Mouse (Mus musculus): ENCODE measurements around the gene Plet1.

Gene Plet1

DNA sequence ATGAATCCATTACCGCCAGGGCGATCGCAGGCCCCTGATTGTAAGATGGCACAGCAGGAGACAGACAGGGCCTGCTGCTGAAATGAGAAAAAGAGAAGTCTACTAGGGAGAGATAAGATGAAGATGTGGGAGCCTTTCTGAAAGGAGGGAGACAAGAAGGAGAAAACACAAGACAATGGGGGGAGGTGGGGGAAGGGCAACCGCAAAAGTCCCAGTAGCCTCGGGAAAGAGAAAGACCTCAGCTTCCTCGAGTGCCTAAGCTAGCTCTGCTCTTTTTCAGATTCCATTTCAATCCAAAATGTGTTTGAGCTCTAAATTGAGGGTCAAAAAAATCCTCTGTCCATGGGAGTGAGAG, 1.8 kb downstream of the Plet1 start:
- no peak for DNase-seq (ENCODE audit: low read depth)

DNA sequence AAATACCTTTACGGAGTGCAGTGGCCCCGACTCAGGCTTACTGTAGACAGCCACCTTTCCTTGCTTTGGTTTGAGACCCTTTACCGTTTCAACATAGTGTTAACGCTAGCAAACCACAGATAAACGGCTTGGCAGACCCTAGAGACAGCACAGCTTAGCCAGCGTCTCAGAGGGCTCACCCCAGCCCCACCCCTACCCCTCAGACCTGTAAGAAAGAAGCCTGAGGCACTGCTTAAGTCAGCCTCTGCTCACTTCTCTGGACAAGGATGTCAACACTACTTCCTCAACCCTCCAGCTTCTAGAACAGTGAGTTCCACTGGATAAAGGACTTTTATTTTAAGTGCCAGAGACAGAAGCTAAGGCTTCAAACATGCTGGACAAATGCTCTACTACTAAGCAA, 2.2 kb downstream of the Plet1 start:
- DNase-seq (ENCODE audit: low read depth): no peak

DNA sequence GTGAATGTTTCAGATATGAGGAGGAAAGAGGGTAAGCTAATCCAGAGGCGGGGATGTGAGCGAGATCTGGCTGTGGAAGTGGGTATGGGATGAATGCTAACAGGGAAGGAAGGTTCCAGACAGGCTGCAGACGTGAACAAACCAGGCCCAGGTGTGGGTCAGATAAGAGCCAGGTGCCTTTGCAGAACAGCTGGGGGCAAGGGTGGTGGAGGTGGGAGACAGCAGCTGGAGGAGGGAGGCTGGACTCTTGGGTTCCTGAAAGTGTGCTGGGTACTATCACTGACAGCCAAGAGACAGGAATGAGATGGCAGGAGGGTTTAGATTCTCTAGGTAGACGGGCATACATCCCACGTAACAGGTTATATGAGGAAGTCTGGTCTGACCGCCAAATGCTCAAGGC, 2.8 kb downstream of the Plet1 start:
- no peak for DNase-seq (ENCODE audit: low read depth)

DNA sequence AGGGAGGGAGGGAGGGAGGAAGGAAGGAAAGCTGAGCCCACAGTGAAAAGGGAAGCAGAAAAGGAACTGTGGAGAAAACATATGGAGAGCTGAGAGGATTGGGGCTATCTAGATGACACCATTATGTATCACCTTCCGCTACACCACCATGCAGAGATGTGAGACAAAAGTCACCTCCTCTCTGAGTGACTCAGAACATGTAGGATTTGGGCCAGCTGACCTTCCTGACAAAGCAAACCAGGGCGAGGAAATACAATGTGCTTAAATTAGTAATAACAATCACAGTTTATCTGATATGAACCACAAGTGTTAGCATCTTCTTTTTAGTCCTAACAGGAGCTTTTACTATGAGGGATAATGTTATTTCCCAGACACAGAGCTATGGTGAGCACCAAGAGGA, 3.2 kb downstream of the Plet1 start:
- DNase-seq (ENCODE audit: low read depth): no peak

DNA sequence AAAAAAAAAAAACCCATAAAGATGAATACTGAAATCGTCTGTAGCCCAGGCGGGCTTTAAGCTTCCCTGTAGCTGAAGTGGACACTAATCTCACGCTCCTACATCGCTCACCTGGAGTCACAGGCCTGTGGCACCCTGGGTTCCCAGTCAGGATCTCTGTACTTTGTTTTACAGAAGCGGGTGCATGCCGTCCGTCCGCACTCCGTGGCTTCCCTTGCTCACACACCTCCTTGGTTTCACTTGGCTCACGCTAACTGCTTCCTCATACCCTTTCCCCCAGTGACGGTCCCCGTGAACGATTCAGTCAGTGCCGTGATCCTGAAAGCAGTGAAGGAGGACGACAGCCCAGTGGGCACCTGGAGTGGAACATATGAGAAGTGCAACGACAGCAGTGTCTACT, 4.5 kb downstream of the Plet1 start:
- DNase-seq (ENCODE audit: low read depth): no peak

DNA sequence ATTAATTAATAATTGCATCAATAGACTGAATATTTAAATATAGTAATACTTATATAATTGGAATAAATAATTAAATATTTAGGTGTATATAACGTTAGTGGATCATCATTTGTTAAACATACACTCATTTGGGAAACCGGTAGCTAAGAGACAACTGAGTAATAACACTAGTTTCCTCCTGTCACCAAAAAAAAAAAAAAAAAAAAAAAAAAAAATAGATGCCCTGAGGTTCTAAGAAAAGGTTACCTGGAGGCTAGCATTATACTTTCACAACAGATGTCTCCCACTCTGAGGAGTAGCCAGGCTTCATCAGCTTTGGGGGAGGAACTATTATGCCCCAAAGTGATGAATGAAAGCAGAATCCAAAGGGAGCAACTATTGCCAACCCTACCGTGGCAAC, 5.5 kb downstream of the Plet1 start:
- no peak for DNase-seq (ENCODE audit: low read depth)

DNA sequence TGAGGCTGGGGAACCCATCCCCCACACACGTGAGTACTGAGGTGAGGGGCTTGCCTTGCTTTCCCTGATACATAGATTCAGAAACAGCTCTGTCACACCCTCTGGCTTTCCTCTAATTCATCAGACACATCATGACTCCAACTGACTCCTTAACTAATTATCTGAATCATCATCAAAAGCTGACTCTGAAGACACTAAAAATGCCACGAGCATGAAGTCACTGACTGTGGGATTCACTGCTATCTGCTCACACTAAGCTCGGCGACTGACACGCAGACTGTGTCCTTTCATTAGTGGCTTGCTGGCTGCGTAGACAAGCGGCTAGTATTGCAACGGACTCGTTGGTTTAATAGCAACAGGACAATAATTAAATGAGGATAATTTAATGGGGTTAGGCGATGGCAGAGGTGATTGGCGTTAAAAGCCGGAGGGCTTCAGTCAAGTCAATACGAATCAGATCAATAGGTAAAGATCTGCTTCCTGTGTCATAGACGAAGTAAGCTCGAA, 6.2 kb downstream of the Plet1 start:
- no peak for DNase-seq (ENCODE audit: low read depth)

DNA sequence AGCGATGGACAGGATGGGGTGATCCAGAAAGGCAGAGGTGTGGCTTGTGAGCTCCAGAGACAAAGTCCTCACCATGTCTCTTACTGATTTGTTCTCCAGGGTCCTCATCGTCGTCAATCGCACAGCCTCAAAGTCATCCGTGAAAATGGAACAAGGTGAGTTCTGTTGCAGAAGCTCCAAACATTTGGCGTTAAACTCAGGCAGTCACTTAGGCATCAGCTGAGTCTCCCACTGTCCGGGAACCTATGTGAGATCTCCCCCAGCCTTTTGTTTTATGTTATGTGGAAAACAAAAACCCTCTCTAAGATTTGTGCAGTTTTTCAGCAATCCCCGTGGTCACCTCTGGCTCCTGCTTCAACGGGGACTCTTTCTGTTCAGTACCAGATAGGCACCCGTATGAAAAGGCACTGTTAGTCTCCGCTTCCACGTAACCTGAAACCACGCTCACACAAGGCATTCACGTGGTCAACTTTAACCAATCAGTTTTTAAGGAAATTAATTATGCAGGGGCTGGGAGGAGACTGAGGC, 6.7 kb downstream of the Plet1 start:
- DNase-seq (ENCODE audit: low read depth): peak; percentile 61

DNA sequence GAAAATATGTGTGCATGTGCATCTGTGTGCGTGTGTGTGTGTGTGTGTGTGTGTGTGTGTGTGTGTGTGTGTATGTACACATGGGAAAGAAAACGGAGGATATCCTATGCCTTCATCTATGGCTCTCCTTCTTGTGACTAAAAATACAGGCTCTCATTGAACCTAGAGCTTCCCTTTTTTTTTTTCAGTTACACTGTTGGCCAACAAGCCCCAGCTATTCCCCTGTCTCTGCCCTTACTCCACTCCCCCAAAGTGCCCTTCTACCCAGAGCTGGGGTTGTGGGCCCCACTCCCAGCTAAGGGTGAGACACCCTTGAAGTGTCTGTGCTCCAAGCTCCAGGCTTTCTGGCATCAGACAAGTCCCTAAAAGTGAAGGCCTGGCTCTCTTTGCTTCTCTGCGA, 8.6 kb downstream of the Plet1 start:
- no peak for DNase-seq (ENCODE audit: low read depth)

DNA sequence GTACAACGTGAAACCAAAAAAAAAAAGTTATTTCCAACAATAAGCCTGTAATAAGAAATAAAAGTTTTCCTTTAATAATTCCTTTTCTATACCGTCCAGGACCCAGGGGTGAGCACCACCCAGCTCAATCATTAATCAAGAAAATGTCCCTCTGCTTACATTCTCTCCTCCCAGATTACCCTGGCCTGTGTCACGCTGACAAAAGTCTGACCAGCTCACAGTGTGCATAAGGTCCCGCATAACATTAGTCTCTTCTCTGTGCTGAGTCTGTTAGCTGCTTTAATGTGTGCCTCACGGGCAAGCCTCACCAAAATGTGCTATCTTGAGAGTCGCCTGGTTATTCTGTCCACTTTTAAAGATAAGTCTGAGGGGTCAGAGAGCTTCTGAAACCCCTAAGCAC, 11.1 kb downstream of the Plet1 start:
- DNase-seq (ENCODE audit: low read depth): no peak

DNA sequence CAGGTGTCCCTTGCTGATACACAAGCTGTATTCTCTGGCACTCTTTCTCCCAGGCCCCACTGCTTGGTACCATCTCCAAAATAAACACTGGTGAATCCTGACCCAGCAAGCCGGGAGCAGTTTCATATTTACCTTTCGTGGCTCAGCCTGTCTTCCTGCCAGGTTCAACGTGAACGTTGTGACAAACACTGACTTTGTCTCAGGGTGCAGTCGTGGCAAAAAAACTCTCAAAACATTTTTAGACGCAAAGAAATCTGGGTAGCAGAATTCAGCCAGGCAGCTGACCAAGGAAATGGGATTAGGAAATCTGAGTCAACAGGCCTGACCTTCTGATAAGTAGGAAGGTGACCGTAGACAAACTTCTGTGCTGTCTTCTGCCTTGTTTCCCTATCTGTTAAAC, 13.2 kb downstream of the Plet1 start:
- no peak for DNase-seq (ENCODE audit: low read depth)

DNA sequence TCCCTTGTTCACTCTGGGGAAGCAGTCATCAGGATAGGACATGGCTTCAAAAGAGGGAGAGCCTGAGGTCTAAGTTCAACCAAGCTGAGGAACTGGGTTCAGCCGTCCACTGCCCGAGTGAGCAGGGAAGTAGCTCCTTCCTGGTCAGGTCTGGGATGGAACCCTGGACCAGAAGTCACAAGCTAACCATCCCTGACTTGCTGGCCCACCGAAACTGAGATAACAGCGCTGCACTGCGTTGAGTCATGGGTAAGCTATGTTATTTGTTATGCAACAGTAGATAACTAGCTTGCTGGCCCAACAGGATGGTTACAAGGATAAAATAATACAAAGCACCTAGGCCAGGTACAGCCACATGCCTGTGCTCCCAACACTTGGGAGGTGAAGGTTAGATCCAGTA, 21.1 kb downstream of the Plet1 start:
- DNase-seq (ENCODE audit: low read depth): no peak

DNA sequence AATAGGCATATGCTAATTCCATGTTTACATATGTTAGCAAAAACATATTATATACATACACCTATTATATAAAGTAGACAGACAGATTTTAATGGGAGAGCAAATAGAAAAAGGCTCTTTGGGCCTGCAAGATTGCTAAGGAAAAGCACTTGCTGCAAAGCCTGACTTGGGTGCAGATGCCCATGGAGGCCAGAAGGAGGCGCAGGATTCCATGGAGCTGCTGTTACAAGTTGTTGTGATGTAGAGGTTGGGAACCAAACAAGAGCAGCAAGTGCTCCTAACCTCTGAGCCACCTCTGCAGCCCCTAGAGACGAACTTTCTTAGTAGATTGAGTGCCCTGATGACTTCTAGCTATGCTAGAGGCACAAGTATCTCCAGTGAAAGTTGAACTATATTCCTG, 24.5 kb downstream of the Plet1 start:
- peak; percentile 44 for DNase-seq (ENCODE audit: low read depth)

DNA sequence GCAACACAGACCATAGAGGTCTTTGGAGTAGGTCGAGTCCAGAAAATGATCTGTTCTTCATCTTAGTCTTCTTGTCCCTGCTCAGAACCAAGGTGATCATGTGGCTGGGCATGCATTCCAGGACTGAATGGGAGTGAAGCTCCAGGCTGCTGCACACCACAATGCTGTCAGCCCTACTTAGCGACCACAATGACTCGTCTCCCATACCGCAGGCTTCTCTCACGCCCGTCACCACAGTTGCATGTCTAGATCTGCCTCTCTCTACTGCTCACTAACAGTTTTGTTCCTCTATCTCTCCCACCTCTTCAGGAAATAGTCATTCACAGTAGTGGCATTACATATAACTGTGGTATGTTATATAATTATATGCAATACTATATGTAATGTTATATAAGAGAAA, 26.4 kb downstream of the Plet1 start:
- DNase-seq (ENCODE audit: low read depth): no peak

DNA sequence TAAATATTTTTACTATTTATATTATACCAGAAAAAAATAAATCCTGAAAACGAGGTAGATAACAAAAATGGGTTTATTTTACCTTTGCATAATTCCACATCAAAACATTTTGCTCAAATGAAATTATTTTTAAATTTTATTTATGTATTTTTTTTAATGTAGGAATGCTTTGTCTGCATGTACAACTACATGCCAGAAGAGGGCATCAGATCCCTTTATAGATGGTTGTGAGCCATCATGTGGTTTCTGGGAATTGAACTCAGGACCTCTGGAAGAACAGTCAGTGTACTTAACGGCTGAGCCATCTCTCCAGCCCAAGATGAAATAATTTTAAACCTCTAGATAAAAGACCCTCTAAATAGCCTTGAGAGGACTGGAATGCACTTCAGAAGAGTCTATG, 27.2 kb downstream of the Plet1 start:
- no peak for DNase-seq (ENCODE audit: low read depth)

DNA sequence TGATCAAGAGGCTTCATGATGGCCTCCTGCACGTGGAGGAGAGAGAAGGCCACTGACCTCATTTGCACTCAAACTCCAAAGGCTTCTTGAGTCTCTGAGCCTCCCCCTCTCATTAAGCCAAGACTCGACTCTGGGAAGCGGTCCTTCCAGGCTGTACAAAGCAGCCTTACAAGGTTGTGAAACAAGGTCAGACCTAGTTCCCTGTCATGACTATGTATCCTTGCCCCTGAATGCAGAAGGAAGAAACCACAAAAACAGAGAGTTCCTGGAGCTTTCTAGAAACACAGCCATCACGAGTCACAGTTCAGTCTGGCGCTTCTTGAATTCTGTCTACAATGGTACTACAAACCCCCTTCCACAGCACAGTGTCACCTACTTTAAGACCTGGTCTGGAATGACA, 28.2 kb downstream of the Plet1 start:
- DNase-seq (ENCODE audit: low read depth): no peak

DNA sequence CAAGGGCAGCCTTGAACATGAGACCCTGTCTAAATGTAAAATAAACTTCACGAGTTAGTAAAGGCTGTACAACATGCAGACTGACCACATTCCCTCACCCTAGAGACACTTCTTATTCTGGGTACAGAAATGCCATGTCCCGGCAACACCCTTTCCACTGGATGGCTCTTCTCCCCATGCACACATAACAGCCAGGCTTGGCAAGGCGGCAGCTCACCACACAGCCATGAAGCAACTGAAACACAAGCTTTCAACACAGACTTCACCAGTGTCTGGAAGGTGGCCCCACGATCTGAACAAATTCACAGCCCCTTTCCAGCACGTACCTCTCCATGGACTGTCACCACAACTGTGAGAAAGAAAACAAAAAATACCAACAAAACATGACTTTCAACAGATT, 30.6 kb downstream of the Plet1 start:
- no peak for DNase-seq (ENCODE audit: low read depth)

DNA sequence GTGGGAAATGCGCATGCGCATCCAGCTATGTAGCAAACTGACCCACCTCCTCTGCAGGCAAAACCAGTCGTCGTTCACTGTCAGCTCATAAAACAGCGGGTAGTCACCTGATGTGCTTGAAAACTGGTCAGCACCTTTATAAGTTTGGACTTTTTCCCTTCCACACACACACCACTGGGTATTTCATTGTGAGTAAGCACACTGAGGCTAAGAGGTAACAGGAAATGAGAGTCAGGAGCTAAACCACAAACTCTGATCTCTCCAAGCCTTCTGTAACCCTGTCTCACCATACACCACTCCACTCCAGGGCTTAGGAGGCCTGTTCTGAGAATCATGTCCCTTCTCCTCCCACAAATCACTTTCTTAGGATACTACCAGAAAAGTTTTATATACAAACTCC, 31.3 kb downstream of the Plet1 start:
- DNase-seq (ENCODE audit: low read depth): no peak

DNA sequence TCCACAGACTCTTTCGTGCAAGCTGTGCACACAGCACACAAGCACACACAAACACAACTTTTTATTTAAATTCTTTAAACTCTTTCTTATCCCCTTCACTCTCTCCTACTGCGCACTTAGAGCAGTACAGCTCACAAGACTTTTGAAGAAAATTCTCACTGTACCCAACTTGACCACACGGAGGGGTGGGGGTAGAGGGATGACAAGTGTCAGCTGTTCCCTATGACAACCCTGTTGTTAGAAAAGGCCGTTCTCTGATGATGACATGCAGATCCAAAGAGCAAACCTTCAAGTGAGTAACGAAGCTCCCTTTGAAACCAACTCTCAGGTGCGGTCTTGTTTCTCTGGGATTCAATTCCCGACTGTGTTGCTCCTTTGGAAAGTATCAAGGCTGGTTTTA, 33.5 kb downstream of the Plet1 start:
- DNase-seq (ENCODE audit: low read depth): no peak

DNA sequence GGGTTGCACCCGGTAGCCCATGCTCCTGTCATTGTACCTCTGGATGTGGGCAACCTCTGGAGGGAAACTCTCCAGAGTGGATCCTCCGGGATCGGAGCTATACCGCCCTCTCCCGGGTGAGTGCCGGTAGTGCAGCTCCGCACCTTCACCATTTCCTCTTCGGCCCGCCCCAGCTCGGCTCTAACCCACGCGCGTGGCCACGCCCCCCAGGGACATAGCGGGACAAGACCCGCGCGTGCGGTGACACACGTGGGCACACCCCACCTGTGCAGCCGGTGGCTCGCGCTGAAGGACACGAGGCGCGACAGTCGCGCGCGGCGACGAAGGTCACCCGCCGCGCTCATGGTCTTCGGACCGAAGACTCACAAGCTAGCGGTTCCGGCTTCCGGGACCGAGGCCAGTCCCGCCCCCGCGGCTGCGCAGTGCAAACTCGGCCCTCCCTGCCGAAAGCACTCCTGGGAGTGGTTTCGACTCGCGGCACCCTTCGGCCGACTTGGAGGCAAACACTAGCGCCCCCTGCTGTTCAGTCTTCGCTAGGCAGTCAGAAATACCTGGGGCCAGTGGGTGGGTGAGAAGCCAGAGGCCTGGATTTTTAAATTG, 34.1 kb downstream of the Plet1 start, which contains the start of gene Pts:
Pts (minus strand) TSS at position 432 of the 600 bp plus-strand sequence.
- peak; percentile 99 for DNase-seq (ENCODE audit: low read depth)

DNA sequence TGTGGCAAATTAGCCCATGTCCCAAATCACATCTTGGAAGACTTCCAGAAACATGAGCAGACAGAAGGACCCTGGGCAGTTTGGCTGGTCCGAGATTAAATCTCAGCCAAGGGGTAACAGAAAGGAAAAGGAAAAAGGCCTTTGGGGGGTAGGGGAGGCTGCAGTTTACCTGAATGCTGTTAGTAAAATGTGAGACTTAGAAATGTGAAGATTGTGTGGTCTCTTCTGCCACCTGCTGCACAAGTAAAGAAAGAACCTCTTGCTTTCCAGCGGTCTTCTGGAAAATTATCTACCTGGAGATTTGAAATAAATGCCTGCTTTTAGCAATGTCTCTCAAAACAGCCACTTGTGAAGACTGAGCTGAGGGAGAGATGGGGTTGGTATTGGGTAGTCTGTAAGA, 36.6 kb downstream of the Plet1 start:
- peak; percentile 76 for DNase-seq (ENCODE audit: low read depth)

DNA sequence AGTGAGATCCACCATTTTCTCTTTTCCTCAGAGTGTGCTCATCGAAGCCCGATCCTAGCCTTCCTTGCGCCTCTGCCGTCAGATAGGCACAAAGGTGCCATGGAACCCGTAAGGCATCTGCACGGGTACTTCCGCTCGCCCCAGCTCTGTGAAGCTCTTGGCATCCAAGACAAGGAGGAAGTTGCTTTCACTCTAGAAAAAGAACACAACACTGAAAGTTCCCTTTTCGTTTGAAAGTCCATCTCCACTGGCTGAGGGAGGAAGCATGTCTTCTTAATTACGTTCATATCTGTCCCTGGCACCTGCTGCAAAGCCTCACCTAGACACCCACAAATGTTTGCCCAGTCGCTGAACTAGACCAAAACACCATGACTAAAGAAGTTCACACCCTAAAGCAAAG, 39.0 kb downstream of the Plet1 start:
- peak; percentile 71 for DNase-seq (ENCODE audit: low read depth)

DNA sequence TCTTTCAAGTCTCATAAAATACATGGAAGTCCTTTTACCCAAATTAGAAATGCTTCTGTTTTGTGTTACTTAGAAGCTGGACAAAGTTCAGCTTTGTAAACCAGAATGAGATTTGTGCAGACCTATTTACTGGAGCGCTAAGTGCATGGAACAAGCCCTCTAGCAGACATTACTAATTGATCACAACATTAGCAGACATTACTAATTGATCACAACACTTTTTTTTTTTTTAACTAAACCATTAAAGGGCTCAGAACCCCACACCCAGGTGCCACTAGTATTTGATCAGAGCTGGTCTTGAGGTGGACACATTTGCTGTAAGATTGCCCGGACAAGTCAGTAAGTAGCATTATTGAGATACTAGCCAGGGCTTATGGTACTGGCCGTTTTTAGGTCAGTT, 39.5 kb downstream of the Plet1 start:
- DNase-seq (ENCODE audit: low read depth): peak; percentile 16

DNA sequence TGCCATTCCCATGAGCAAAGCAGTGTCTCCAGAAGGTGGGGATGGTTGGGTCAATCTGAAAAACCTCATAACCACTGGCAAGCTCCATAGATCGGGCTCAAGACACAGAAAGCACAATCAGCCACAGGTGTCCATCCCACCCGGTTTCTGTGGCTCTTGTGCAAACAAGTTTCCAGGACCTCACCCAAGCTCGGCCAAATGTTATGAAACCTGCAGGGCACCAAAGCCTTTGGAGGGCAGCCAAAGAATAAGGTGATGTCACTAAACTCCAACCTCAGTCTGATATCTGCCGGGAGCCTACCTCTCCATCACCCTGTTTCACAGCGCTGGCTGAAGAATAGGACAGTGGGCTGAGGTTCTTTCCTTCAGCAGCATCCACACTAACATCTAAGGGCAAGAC, 41.6 kb downstream of the Plet1 start:
- DNase-seq (ENCODE audit: low read depth): no peak

All from naive thymus-derived CD4-positive, alpha-beta T cell, adult 2 months (primary cell).